Mouse (Mus musculus) ovary, adult 18-20 months (tissue): ENCODE results near the gene Sla2.
"Not testable (repeated sequence)": the region's sequence is repeated elsewhere in the genome, so short reads cannot be mapped to it uniquely, and the experiment has no call there.

ENCODE experiments used
- DNase-seq: peaks from one replicate; pipeline ENCODE4 v3.0.0; 2022; ENCODE audit warnings: low spot score, mixed read lengths

The Sla2 gene

DNA sequence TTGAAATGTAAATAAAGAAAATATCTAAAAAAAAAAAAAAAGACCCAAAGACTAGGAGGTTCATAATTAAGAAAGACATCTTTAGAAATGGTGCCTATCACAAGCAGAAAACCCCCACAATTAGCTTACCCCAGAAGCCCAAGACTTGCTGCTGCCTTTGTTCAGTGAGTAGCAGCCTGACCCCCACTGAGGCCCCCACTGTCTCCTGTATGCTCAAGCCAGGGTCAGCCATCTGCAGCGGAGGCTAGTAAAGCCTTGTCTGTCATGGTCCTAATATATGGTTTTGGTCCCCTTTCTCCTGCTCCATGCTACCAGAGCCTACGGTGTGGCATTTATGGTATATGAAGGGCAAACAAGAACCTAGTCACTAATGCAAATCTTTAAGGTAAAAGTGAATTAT, 14.4 kb upstream of the Sla2 start:
- no peak for DNase-seq

DNA sequence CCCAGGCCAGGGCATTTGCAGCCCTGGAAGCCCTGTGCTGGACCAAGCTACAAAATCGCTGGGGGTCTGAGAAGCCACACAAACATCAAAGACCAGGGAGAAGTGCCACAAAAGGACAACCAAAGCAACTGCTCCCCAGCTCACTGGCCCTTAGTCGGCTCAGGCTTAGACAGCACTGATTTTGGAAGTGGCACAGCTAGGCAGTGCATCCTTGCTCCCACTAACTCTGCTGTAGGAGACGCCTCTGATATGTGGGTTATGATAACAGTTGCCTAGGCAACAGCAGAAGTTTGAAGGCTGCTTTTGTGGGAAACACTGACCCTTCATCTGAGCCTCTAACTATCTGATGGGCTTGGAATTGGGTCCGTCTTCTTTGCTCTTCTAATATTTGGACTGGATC, 12.2 kb upstream of the Sla2 start:
- DNase-seq, result peak; percentile 28

DNA sequence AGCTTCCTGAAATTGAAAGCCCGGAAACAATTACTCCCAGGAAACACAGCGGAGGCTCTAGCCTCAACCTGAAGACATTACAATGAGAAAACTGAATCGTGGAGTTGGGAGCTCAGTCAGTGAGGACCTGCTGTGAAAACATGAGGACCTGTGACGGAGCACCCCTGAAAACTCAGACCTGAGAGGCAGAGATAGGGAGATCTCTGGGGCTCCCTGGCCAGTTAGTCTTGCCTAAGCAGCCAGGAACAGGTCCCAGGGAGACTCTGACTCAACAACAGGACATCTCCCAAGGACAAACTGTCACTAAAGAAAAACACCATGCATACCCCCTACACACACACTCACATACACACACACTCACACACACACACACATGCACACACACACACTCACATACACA, 11.4 kb upstream of the Sla2 start:
- no peak for DNase-seq

DNA sequence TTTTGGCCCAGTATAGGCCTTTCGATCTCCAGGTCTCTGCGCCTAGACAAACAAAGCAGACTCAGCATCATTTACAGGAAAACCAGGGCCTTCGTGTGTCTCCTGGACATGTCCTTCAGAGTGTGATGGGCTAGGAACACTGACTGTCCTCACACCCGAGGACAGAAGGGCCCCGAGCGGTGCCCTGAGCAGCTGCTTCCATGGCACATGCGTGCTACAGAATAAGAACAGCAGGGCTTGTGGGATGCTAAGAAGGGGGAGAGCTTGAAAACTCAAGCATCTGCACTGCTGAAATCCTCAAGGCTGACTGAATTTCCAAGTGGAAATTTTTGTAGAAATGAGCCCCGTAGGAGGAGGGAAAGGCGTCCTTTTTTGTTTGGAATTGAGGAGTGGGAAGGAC, 10.0 kb upstream of the Sla2 start:
- no peak for DNase-seq

DNA sequence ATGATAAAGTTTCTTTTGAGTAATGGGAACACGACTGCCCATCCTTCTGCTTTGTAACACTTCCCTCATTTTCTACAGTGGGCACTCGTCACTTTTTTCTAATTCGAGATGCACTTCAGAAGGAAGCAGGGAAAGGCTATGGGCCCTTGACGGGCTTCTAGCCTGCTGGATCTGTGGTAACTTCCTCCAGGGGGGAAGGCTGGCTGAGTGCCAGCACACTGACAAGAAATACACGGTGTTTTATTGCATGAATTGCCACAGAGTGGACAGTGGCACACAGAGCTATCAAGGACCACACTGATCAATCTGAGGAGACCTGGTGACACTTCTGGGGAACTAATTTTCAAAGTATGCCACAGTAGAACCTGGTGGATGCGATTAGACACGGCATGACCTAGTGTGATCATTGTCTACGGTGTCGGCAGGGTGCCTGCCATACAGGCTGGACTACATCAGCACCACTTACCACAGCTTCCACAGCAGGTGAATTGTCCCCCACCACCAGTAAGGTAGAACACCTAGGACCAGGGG, 9.5 kb upstream of the Sla2 start:
- DNase-seq, result no peak

DNA sequence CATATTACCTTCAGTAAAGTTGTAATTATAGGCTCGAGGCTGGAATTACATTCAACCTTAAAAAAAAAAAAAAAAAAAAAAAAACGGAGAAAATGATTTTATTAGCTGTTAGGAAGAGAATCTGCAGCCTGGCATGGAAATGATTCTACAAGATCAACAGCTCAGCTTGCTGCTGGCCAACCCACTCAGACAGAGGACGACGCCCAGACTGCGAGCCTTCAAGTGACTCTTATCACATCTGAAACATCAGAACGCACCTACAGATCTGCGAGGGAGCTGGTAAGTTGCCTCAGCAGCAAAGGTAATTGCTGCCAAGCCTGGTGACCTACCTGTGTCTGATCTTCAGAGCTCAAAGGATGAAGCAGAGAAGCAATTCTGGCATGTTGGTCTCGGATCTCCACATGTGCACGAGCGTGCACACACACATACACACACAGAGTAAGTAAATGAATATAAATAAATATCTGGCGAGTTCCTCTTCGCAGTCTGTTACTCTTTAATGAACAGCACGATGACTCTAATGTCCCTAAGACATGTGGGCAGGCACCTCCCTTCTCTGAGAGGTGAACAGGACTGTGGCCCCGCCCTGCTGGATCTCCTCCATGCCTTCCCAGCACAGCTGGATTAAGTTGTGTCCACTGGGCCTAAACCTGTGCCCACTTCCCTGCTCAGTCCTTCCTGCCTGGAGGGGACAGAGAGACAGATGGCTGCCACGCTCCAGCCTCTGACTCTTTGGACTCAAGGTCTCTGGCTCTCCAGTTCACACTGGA, 7.7 kb upstream of the Sla2 start:
- no peak for DNase-seq

DNA sequence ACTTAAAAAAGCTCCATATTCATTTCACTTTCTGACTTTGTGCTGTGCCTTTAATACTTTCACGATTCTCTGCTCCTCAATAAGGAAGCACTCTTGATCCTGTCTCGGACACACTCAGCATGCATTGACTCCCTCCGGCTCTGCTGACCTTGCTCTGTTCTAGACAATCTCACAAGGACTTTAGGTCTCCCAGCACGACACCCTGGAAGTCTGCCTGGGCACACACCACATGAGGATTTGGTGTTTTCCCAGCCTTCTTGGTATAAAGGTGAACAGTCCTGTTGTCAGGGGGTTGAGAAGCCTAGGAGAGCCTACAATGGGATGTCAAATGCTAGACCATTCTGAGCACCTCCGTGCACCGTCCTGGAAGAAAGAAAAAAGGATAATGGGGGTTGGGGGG, 5.8 kb upstream of the Sla2 start:
- DNase-seq, result peak; percentile 26

DNA sequence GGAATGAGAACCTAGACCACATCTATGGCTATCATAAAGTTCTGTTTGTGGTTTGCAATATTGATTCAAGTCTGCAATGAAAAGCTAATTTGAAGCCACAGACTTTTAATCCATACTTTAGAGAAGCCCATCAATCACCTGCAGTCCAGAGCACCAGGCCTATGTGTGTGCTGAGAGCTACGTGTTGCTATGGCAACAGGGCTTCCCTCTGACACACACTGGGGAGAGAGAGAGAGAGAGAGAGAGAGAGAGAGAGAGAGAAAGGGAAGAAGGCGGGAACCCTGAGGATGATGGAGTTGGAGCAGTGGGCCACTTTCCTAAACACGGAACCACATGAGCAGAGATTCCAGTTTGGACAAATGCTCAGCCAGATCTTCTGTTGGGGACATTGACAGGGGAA, 5.2 kb upstream of the Sla2 start:
- no peak for DNase-seq

DNA sequence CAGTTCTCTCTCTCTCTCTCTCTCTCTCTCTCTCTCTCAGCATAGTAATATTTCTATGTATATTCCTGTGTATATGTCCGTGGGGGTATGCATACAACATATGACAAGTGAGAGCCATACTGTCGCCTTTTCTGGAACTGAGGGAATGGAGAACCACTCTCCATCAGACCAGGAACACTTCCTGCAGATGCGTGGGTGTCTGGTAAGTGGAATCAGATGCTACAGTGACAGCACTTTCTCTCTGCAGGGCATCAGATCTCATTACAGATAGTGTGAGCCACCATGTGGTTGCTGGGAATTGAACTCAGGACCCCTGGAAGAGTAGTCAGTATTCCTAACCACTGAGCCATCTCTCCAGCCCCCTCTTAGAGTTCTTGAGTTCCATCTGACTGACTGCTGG, 1.5 kb upstream of the Sla2 start:
- no peak for DNase-seq

DNA sequence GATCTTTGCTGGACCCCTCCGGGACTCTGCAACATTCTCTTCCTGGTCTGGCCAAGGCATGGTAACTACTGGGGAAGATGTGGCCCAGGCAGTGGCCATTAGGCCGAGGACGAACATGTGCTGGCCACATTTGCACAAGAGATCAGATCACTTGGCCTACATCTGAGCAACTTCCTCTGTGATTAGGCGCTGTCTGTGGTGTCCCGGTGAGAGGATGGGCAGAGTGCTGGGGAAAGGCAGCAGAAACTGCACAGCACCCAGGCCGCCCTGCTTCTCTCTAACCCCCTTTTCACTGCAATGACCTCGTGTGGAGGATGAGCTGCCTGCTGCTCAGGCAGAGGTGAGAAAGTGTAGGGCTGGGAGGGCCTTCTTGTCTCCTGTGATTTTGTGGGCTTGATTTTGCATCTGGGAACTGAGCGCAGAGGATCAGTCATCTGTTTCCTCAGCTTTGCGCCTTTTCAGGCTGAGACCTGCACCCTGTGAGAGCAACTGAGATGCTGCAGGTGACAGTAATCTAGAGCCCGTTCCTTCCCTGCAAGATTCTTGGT, 834 bp downstream of the Sla2 start:
- DNase-seq, result no peak

DNA sequence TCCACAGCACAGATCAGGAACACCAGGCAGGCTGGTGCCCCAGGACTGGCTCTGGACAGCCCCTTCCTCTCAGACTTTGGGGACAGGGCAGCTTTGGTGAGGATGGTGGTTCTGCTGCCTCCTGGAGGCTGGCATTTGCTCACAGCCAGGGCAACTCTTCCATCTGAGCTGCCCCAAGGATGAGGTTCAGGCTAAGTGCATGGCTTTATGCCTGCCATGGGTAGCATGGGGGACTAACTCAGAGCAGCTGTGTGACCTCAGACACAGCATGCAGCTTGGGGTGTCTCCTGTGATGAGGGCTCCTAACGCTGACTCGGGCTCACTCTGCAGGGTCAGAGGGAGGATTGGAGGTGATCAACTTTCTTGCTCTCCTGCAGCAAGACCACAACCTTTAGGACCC, 1.3 kb downstream of the Sla2 start:
- not testable (repeated sequence) for DNase-seq

DNA sequence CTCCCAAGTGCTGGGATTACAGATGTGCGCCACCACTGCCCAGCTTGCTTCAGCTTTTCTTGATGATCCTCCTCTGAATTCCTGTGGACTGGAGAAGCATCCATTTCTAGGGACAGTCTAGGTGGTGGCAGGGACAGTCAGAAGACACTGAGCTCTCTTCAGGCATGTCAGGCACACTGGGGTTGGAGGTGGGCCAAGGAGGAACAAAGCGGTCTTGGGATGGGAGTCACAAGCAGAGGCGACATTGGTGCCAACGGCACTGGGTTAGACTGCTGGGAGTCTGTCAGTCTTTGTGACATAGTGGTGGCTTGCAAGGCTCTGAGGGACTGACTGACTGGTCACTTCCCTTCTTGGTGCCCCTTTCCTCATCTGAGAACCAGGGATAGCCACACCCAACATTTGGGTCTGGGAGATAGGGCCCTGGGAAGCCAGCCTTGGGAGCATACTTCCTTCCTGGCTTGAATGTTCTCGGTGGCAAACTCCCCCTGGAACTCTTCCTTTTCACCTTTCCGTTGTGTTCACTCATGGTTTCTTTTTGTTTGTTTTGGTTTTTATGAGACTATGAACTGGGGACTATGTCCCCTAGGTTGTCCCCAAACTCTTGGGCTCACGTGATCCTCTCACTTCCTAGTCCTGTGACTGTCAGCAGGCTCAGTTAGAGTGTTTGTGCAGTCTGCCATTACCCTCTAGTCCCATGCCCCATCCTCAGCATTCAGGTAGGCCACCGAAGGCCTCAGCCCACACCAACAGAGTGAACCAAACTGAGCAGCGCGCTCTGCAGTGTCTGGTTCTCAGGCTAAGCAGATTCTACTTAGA, 2.4 kb downstream of the Sla2 start:
- DNase-seq, result no peak

DNA sequence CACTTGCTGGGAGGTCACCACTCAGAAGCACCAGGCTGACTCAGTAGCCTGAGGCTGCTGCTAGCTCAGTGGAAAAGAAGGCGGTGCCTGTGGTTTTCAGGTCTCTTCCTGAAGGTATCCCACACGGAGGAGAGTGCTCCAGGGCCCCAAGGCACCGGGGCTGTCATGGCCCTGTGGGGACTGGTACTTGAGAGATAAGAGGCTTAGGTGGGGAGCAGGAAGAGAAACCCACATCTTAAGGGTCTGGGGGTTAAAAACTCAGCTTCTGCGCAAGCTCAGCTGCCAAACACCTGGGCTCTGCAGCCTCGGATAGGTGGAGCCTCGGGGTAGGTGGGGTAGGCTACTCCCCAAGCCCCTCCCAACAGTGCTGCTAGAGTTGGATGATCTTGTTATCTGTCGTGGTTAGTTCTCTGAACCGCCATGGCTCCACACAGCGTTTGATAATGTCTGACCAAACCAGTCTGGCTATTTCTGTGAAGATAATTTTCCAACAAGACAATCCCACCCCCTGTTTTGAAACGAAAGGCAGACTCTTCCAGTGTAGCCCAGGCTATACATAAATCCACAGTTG, 4.5 kb downstream of the Sla2 start:
- no peak for DNase-seq

DNA sequence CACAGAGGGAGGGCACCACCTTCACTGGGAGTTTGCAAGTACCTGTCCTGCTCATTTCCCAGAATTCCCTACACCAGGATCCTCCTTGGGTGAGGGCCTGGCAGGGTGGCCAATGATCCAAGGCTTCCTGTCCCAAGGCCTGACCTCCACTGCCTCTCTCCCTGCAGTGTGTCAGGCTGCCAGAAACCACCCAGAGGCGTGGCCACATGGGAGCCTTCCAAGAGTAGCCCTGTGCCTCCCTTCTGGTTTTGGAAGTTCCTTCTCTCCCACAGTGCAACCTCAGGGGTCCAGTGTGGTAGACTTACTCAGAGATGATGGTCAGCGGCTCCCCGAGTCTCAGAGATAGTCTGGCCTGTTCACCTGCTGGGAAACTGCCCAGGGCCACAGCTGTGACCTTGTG, 7.5 kb downstream of the Sla2 start:
- peak; percentile 42 for DNase-seq

DNA sequence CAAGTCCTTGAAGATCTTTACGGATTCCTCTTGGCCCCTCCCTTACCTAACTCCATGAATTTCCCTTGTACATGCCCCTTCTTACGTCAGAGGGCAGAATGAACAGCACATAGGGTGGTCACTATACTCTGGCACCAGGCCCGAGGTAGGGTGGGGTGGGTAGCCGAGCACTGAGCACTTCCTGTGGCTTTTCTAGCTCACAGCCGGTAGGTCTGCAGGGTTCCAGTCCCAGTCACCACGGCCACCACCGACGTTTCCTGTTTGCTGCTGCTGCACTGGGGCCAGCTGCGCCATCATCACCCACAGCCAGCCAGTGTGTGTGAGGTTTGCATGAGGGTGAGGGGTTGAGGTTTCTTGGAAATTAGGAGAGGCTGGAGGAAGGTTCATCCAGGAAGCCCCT, 9.3 kb downstream of the Sla2 start:
- DNase-seq, result no peak

DNA sequence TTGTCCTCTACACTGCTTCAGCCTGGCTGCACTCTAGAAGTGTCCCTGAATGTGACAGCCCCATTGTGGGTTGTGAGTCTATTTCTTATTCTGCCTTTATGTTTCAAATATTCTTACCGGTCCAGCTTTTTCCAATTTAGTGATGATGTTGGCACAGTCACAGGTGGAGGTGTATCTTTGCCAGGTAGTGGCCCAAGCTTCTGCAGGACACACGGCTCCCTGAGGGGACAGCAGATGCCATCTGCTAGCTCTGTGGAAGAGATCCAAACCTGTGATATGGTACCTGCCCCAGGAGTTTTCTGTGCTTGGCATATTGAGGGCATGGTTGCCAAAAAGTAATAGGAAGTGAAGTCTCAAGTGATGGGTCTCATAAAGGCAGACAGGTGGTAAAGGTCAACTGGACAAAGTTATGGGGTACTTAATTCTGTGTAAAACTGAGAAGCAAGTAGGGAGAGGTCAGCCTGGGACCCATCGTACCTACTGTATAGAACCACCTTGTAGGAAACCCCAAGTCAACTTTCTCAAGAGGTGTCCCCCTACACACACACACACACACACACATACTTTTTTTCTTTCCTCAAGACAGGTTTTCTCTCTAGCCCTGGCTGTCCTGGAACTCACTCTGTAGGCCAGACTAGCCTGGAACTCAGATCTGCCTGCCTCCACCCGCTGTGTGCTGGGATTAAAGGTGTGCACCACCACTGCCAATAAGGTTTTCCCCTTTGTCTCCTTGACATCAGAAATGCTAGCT, 12.1 kb downstream of the Sla2 start:
- no peak for DNase-seq

DNA sequence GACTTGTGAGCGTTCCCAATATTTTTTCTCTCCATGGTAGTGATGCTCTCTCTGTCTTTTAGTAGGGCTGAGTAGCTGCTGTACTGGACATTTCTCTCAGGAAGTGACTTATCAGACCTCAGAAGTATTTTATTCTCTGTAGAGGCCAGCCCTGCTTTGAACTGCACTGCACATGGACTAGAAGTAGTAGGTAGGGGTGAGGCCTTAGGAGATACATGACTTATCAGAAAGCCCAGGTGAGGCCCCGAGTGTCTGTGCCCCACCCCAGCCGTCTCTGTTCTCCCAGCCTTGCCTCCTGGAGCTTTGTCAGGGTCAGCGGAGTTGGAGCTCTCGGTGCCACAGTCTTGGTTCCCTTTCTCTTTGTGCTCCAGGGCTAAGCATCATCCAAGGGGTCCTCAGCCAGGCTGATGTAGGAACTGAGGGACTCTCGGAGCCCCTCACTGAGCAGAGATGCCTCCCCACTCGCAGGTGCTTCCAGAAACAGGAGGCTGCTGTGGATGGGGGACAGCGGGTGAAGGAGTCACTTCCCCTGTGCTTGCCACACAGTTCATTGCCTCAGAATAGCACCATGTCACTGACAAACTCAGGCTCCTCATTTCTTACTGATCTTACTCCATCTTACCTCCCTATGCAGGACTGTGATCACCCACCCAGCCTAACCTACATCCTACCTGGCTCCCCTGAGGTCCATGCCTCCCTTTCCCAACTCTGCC, 12.8 kb downstream of the Sla2 start:
- DNase-seq, result no peak

DNA sequence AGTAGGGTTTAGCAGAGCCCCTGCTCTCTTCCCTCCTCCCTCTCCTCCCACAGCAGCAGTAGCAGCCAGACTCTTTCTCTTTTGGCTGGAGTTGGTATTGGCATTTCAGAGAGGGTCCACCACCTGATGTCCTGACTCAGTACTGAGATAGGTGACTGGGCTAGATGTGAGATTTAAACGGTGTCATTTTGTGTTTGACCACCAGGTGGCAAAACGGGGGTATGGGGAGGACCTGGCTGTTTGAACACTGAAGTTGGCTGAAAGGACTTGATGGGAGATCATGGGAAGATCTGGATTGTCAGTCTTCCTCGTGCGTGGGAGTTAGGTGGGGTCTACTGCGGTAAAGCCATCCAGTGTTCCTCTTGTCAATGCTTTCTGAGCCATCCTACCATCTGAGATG, 13.4 kb downstream of the Sla2 start:
- no peak for DNase-seq

DNA sequence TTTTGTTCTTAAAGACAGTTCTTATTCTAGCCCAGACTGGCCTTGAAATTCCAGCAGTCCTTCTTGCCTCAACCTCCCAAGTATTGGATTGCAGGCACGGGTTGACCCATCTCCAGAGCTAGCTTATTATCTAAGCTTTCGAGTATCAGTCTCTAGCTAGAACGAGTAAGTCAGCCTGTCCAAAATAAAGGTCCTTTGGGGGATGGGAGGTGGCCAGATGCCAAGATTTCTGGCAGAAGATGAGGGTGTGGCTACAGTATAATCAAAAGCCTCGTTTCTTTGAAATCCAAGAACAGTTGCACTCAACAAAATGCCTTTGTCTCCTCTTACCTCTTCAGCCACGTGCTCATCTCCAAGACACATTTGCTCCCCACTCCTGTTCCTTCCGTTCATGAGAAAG, 16.5 kb downstream of the Sla2 start:
- DNase-seq, result peak; percentile 55

DNA sequence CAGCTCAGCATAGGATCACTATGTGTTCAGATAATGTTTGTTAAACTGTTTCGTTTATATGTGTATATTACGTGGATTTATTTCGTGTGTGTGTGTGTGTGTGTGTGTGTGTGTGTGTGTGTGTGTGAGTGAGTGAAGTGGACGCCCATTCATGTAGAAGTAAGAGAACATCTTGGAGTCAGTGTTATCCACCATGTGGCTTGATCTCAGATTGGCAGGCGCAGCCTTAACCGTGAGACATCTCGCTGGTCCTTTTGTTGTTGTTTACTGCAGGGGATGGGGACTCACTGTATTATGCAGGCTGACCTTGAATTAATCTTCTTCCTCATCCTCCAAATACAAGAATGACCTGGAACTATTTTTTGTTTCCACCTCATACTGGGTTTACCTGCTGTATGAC, 17.4 kb downstream of the Sla2 start:
- no peak for DNase-seq

DNA sequence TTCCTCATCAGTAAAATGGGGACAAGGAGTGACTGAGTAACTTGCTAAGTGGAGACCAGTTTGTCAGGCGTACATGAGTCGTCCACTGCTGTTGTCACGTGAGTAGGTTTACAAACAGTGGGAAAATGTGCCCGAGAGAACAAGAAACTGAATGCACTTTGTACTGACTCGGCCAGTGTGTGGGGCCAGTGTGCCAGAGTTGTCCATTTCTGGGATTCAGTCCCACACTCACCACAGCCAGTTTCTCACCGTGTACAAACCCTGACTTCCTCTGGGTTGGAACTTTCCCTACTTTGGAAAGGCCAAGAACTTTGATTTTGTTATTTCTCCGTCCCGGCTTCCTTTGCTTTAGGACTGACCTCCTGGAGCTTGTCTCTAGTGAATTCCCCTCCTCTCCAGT, 18.0 kb downstream of the Sla2 start:
- no peak for DNase-seq
